Mouse (Mus musculus) kidney, postnatal 10 days (tissue): Measurements from ENCODE around the gene Gm17606.

Experiments used
- DNase-seq: peaks from one replicate; pipeline ENCODE4 v3.0.0; 2021; ENCODE audit warnings: mixed read lengths

The Gm17606 gene

DNA sequence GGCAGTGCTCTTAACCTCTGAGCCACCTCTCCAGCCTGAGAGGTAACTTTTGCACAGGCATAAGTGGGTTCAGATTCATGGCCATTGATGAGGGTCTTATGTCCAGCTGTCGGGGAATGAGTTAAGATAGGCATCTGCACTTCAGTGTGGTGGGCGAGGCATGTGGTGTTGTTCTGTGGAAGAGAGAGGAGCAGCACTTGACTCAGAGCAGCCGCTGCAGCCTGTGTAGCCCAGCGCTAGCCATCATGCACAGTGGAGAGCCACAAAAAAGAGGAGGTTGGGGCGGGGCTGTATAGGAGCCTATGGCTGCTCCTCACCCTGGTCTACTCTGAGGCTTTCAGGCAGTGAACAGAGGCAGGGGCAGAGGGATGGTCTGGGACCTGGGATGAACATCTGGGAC, 12.6 kb upstream of the Gm17606 start:
- no peak for DNase-seq

GRCm38 (mm10) chr14:54629797-54630196, 11.0 kb upstream of the Gm17606 start:
- no peak for DNase-seq

DNA sequence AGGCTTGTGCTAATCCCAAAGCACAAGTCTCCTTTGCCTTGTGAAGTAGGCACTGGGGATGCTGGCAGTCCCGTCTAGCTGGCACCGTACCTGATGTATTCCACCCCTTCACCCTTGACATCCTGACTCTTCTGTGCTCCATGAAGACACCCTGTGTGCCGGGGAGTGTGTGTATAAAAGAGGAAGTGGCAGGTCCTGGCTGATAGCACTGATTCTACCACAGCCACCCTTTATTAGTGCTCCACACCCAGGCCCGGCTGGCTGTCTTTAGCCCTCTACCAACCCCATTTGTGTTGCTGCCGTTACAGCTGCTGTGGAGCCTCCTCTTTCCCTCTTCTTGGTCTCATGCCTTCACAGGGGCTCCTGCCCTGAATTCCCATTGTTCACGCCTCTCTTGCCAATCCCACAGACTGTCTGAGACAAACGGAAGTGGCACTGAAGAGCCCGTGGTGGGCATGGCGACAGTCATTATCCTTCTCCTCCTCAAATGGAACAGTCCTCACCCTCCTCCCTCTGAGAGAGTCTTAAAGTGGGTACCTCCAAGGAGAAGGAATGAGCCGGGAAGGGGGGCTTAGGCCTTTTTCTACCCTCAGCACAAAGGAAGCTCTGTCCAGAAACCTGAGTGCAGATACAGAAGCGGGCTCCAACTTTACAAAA, 10.0 kb upstream of the Gm17606 start:
- DNase-seq, result no peak

- no peak for DNase-seq
These were observed 9.5 kb upstream of the Gm17606 start for GRCm38 (mm10) chr14:54631240-54631599.

GRCm38 (mm10) chr14:54632252-54632651, 8.5 kb upstream of the Gm17606 start:
- DNase-seq, result no peak

DNA sequence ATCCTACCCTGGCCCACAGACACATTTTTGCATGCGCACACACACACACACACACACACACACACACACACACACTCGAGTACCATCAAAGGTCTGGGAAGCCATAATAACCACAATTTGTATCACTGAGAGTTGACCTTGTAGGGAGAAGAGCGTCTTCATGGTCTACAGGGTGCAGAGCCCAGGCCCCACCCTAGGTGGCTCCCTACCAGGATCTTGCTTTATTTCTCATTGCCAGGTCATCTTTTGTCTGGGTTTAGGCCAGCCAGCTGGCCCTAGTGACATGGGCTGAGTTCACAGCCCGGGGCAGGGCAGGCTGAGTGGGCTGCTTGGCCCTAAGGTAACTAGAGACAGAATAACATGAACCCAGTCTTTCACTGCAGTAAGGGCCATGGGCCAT, 6.6 kb upstream of the Gm17606 start:
- no peak for DNase-seq

DNA sequence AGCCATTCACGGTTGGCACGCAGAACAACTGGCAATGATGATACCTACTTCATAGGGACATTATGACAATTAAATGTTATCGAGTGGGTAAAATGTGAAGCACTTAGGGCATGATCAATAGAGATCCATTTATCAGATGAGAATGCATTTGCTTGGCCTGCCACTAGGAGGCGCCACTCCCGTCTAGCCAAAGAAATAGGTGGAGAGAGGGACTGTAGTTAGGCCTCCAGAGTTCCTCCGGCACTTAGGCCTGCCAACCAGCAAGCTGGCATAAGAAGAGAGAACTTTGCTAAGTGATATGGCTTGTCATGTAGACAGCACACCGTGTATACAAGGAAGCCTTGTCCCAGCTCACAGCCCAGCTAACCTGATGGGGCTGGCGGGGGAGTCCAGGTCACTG, 3.8 kb upstream of the Gm17606 start:
- peak; percentile 61 for DNase-seq

DNA sequence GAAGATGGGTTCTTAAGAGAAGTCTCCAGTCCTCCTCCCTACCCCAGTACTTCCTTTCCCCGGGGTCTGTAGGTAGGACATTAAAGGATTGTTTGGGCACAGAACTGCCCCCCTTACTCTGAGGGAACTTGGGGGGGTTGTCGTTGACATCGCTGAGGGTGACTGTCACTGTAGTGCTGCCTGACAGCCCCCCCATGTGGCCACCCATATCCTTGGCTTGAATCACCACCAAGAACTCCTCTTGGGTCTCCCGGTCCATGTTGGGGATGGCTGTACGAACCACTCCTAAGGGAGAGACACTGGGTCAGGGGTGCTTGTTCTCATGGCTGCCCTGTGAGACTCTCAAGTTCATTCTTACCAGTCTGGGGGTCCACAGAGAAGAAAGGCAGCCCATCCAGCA, 2.5 kb upstream of the Gm17606 start:
- peak; percentile 46 for DNase-seq

DNA sequence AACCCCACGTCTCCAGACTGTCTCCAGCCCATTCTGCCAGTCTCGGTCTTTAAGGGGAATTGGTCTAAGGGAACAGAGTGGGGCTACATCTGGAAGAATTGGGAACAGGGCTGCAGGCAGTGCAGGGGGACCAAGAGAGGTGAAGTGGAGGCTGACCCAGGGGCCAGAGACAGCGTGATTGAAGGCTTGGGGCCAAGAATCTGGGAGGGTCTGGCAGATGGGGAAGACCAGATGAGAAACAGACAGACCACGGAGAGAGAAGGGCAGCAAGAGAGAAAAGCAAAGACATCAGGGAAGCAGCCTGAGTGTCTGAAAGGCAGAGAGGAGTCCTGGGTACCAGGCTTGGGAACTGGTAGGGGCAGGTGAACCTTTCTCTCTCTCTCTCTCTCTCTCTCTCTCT, 631 bp upstream of the Gm17606 start:
- DNase-seq, result no peak

GRCm38 (mm10) chr14:54641305-54641969, 685 bp downstream of the Gm17606 start, which contains the start of gene Cdh24:
TSS of gene Cdh24 (minus strand) at chr14:54641364.
- DNase-seq, result peak; percentile 95

DNA sequence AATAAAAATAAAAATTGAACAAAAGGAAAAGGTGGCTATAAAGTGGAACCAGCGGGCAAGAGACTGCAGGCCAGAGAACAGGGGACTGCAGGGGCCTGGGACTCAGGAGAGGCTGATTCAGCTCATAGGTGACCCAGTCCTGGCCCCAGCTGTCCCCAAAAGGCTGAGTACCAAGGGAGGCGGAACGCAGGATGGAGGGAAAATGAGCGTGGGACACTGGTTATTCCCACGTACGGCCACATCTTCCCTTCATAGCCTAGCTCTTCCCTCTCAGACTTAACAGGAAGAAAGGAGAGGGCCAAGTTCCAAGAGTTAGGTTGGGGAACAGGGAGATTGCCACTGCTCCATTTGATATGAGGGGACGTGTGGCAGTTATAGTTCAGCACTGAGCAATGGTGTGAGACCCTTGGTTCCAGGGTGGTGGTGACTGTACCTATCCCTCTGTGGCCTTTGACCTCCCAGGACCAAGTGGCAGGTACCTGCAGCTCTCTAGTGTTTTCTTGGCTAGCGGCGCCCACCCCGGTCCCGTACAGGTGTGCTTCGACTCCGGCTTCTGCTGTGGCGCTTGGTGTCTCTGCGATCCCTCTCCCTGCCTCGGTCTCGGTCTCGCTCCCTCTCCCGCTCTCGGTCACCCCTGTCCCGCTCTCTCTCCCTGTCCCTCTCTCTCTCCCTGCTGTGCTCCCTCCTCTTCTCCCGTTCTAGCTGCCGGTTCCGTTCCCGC, 1.6 kb downstream of the Gm17606 start:
- DNase-seq, result no peak

- DNase-seq, result no peak
These were observed 2.3 kb downstream of the Gm17606 start for GRCm38 (mm10) chr14:54643011-54643410.

GRCm38 (mm10) chr14:54644294-54644693, 3.5 kb downstream of the Gm17606 start:
- DNase-seq, result no peak

DNA sequence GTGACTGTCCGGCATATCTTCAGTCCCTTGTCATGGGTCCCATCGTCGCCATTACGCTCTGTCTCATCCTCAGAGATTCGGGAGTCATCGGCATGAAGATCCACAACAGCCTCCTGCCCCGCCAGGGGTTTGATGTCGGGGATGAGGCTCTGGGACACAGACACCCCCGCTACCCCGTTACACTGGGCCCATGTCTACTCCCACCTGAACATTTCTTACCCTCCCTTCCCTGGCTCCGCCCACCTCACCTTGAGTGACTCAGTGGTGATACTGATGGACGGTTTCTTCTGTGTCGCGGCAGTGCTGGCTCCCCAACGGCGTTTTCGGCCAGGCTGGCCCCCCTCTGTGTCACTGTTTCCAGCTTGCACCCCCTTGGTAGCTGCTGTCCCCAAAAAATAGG, 5.7 kb downstream of the Gm17606 start:
- DNase-seq, result no peak

DNA sequence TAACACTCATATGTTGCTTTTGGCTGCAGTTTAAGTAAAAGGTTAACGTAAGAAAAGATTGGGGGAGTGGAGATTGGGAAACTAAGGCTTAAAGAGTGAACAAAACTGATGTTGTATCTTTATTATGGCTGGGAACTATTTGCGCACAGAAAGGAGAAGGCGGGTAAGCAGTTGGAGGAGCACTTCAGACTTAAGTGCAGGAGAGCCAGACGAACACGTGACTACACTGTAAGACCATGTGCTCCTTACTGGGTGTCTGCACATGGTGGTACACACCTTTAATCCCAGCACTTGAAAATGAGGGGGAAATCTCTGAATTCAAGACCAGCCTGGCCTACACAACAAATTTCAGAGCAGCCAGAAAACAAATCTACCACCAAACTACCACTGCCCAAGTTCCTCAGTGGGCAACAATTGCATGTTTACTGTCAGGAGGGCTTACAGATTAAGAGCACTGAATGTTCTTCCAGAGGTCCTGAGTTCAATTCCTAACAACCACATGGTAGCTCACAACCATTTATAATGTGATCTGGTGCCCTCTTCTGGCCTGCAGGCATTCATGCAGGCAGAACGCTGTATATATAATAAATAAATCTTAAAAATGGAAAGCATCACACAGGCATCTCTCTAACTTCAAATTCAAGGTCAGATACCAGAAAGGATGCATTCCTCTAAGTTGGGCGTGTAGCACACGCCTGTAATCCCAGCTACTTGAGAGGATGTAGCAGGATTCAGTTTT, 6.3 kb downstream of the Gm17606 start:
- no peak for DNase-seq

- DNase-seq, result no peak
These were observed 7.1 kb downstream of the Gm17606 start for GRCm38 (mm10) chr14:54647900-54648299.

DNA sequence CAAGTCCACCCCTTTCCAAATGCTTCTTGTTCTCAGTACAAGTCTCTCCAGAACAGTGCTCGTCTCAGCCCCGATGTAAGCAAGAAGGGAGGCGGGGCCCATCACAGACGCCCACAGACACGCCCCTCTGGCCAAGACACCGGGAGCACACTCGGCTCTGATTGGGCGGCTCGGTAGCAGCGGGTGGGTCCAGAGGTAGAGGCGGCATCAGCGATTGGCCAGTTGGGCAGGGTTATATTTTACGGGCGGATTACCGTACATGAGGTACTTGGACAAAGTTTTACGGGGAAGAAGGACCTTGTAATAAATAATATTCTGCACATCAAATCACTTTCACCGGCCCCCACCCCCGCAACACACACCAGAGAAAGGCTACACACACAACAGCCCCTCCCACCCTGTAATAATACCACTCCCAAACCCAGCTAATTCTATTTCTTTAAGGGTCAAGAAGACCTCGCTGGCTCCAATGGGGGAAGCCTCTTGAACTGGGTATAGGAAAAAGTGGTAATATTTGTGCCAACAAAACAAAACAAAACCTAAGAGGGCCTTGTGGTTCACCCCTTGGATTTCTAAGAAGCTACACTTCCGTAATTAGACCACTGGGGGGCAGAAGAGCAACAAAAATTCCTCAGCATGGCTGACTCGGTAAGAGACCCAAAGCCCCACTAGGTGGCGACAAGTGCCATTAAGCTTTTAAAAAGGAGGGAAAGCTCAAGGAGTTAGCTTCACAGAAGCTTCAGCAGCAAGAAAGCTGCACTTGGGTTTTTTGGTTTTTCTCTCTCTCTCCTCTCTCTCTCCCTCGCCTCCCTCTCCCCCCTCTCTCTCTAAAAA, 10.1 kb downstream of the Gm17606 start:
- DNase-seq, result peak; percentile 93

DNA sequence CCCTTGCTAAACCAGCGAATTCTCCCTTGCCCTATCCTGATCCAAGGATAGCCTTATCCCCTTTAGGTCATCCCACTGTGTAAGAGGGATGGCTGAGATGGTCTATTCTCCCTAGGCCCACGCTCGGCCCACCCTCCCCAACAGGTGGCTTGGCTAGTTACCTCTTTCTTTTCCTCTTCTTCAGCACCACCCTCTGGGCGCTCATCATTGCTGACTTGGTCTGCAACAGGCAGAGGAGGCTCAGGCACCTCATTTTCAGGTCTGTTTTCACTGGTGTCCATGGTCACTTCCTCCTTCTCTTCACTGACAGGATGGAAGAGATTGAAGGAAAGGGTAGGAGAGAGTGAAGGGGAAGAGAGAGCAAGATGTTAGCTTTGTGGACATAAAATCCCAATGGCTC, 10.8 kb downstream of the Gm17606 start:
- no peak for DNase-seq

- no peak for DNase-seq
These were observed 12.0 kb downstream of the Gm17606 start for GRCm38 (mm10) chr14:54652787-54653186.

DNA sequence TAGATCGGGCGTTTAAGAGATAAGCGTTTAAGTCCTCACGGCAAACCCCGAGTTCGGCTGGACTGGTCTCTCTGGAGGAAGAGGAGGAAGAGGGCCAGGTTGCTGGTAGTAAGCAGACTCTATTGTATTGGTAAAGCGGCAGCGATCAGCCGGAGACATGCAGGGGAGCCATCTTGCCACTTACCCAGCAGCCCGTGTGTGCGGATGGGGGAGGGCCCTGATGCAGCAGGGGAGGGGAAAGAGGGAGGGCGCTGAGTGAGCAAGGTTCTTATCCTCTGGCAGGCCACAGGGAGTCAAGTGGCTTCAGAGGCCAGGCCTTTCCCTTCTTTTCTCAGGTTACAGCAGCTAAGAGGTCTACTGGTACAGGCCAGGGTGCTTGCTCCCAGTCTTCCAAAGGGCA, 12.7 kb downstream of the Gm17606 start:
- DNase-seq, result peak; percentile 92

DNA sequence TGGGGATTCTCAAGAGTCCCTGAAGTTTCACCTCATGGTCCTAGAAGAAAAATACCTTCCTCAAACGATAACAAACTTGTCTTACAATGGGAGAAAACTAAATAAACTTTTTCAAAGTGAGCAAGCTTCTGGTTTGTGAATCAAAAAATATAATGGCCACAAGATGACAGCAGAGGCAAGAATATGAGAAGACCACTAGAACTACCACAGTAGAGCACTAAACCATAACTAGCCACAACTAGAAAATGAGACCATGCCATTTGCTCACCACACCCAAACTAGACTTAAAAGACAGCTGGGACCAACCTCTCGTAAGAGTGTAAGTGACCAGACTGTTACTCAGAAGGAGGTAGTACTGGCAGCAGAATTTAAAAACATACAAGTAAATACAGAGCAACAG, 19.3 kb downstream of the Gm17606 start:
- DNase-seq, result no peak

GRCm38 (mm10) chr14:54664477-54665222, 23.9 kb downstream of the Gm17606 start:
- DNase-seq, result no peak
